Mouse (Mus musculus): ENCODE results near the gene Cyct.

GRCm38 (mm10) chr2:76409526-76409925 lies 49.3 kb upstream of the Cyct start:
- TF ChIP-seq CTCF (IDR thresholded peaks at IDR 0.05; ENCODE audit: low read depth) (no peak), EP300 (optimal IDR thresholded peaks at IDR 0.05) (no peak)

Measured in stomach, postnatal 0 days (tissue).